Mouse (Mus musculus): ENCODE results near the gene Gng2.

GRCm38 (mm10) chr14:19858808-19859776 lies 118.3 kb downstream of the Gng2 start:
- TF ChIP-seq MAZ (IDR thresholded peaks at IDR 0.05; ENCODE audit: low read depth, low read length) (no peak), TAL1 (IDR thresholded peaks at IDR 0.05; ENCODE audit: low read length) (no peak), TCF12 (IDR thresholded peaks at IDR 0.05; ENCODE audit: low read depth, low read length) (no peak), CTCF (IDR thresholded peaks at IDR 0.05 in 2 of 3, conservative IDR thresholded peaks at IDR 0.05 in 1 of 3; ENCODE audit: control insufficient read depth in 1 of 3, insufficient read depth in 1 of 3, low read depth in 2 of 3, low read length in 3 of 3, poor library complexity in 1 of 3, severe bottlenecking in 1 of 3) (peak in 1 of 3 experiments; percentile 38; a peak in 2 of 6 replicates), HCFC1 (IDR thresholded peaks at IDR 0.05; ENCODE audit: low read depth, low read length) (no peak), MYC (IDR thresholded peaks at IDR 0.05; ENCODE audit: low read depth, low read length) (no peak)
